Mouse (Mus musculus) CH12.LX (cell line): ENCODE data around the gene Taf11. TPM values are rescaled to one million over a fixed set of nuclear protein-coding genes. Genes with fewer than 3 reads are reported as not detected.

Experiments used
- DNase-seq: peaks from one replicate; pipeline ENCODE4 v3.0.0-alpha.2; 2013; ENCODE audit errors: extremely low read depth
- H3K27ac ChIP-seq: 2 replicates; pipeline ENCODE4 v1.5.1; 2012; ENCODE audit warnings: low read depth, mild to moderate bottlenecking, control low read depth, moderate library complexity; ENCODE audit not compliant: insufficient read depth
- H3K27me3 ChIP-seq: replicated peaks from 2 replicates; pipeline ENCODE3; 2012; ENCODE audit warnings: inconsistent platforms
- H3K36me3 ChIP-seq, 2 experiments: replicated peaks in 1 of 2; 2 replicates each; pipeline versions ENCODE3 to v1.6.1; 2012; ENCODE audit warnings: inconsistent platforms in 1 of 2, low read length in 1 of 2, mild to moderate bottlenecking in 1 of 2, mixed read lengths in 1 of 2, moderate library complexity in 1 of 2; ENCODE audit not compliant: control insufficient read depth in 1 of 2, insufficient read depth in 1 of 2
- H3K4me1 ChIP-seq, 2 experiments: 2 replicates each; pipeline ENCODE4 v1.6.1; 2012; ENCODE audit warnings: inconsistent platforms in 1 of 2, moderate library complexity in 1 of 2; ENCODE audit not compliant: insufficient read depth in 2 of 2, control insufficient read depth in 1 of 2
- H3K4me2 ChIP-seq: 2 replicates; pipeline ENCODE4 v1.6.1; 2012; ENCODE audit warnings: low read depth, mild to moderate bottlenecking, control low read depth; ENCODE audit not compliant: poor library complexity, insufficient read depth, severe bottlenecking
- H3K4me3 ChIP-seq, 3 experiments: fragments of 150-350 bp in 1 of 3; sonication (generic) in 1 of 3; replicated peaks in 1 of 3; 2 replicates each; pipeline versions ENCODE3 to v1.5.1; 2011 to 2012; ENCODE audit warnings: low read depth in 2 of 3, low read length in 2 of 3, mild to moderate bottlenecking in 2 of 3, moderate library complexity in 2 of 3, control low read depth in 1 of 3, improper control_type of control experiment in 1 of 3, inconsistent platforms in 1 of 3, mixed read lengths in 1 of 3; ENCODE audit not compliant: poor library complexity in 1 of 3
- H3K79me2 ChIP-seq: replicated peaks from 2 replicates; pipeline ENCODE4 v1.6.1; 2012; ENCODE audit warnings: mild to moderate bottlenecking, moderate library complexity; ENCODE audit not compliant: control insufficient read depth, poor library complexity, insufficient read depth, severe bottlenecking; ENCODE audit errors: extremely low read depth
- H3K9ac ChIP-seq: 2 replicates; pipeline ENCODE4 v1.6.1; 2012; ENCODE audit warnings: low read depth, mild to moderate bottlenecking, control low read depth, moderate library complexity; ENCODE audit not compliant: insufficient read depth
- H3K9me3 ChIP-seq: replicated peaks from 2 replicates; pipeline ENCODE3; 2012; ENCODE audit warnings: low read length, inconsistent platforms, mixed read lengths
- CHD2 ChIP-seq: IDR thresholded peaks from 2 replicates; pipeline ENCODE4 v1.6.1; 2011; ENCODE audit warnings: low read length, improper control_type of control experiment
- CTCF ChIP-seq, 2 experiments: IDR thresholded peaks in 1 of 2; conservative IDR thresholded peaks in 1 of 2; 2 replicates each; pipeline ENCODE4 v1.5.1; 2011 to 2012; ENCODE audit warnings: low read depth in 2 of 2, low read length in 2 of 2, improper control_type of control experiment in 1 of 2, inconsistent platforms in 1 of 2, mild to moderate bottlenecking in 1 of 2, moderate library complexity in 1 of 2
- E2F4 ChIP-seq: IDR thresholded peaks from 2 replicates; pipeline ENCODE4 v1.6.1; 2011; ENCODE audit warnings: low read depth, low read length, improper control_type of control experiment; ENCODE audit not compliant: insufficient replicate concordance
- ELF1 ChIP-seq: IDR thresholded peaks from 2 replicates; pipeline ENCODE4 v1.6.1; 2014; ENCODE audit warnings: low read depth, mild to moderate bottlenecking, inconsistent platforms, low read length, improper control_type of control experiment
- HCFC1 ChIP-seq: IDR thresholded peaks from 2 replicates; pipeline ENCODE4 v1.6.1; 2012; ENCODE audit warnings: low read depth, mild to moderate bottlenecking, inconsistent platforms, low read length, improper control_type of control experiment
- IRF4 ChIP-seq: IDR thresholded peaks from 2 replicates; pipeline ENCODE4 v1.6.1; 2014; ENCODE audit warnings: low read depth, mild to moderate bottlenecking, inconsistent platforms, low read length, improper control_type of control experiment
- KAT2A ChIP-seq: IDR thresholded peaks from 2 replicates; pipeline ENCODE4 v1.6.1; 2012; ENCODE audit warnings: low read length, improper control_type of control experiment, inconsistent platforms; ENCODE audit not compliant: insufficient replicate concordance
- MAFK ChIP-seq: IDR thresholded peaks from 2 replicates; pipeline ENCODE4 v1.6.1; 2011; ENCODE audit warnings: low read length, improper control_type of control experiment; ENCODE audit not compliant: insufficient replicate concordance
- MAX ChIP-seq: IDR thresholded peaks from 2 replicates; pipeline ENCODE4 v1.6.1; 2011; ENCODE audit warnings: low read length, improper control_type of control experiment
- MAZ ChIP-seq: IDR thresholded peaks from 2 replicates; pipeline ENCODE4 v1.6.1; 2012; ENCODE audit warnings: low read depth, mild to moderate bottlenecking, inconsistent platforms, low read length, improper control_type of control experiment, moderate library complexity
- MEF2A ChIP-seq: IDR thresholded peaks from 2 replicates; pipeline ENCODE4 v1.6.1; 2014; ENCODE audit warnings: low read depth, mild to moderate bottlenecking, inconsistent platforms, low read length, improper control_type of control experiment, borderline replicate concordance
- PAX5 ChIP-seq: IDR thresholded peaks from 2 replicates; pipeline ENCODE4 v1.6.1; 2012; ENCODE audit warnings: low read length, inconsistent platforms, mixed read lengths
- POLR2A ChIP-seq: IDR thresholded peaks from 2 replicates; pipeline ENCODE4 v1.6.1; 2011; ENCODE audit warnings: low read depth, mild to moderate bottlenecking, improper control_type of control experiment, low read length
- RAD21 ChIP-seq: IDR thresholded peaks from 2 replicates; pipeline ENCODE4 v1.6.1; 2011; ENCODE audit warnings: low read depth, mild to moderate bottlenecking, low read length, improper control_type of control experiment, moderate library complexity
- SMC3 ChIP-seq: IDR thresholded peaks from 2 replicates; pipeline ENCODE4 v1.6.1; 2011; ENCODE audit warnings: low read depth, low read length, improper control_type of control experiment
- TBP ChIP-seq: conservative IDR thresholded peaks from 2 replicates; pipeline ENCODE4 v1.6.1; 2011; ENCODE audit warnings: low read depth, low read length, improper control_type of control experiment
- TCF12 ChIP-seq: IDR thresholded peaks from 2 replicates; pipeline ENCODE4 v1.6.1; 2014; ENCODE audit warnings: low read depth, mild to moderate bottlenecking, inconsistent platforms, low read length, improper control_type of control experiment
- UBTF ChIP-seq: IDR thresholded peaks from 2 replicates; pipeline ENCODE4 v1.6.1; 2012; ENCODE audit warnings: low read depth, mild to moderate bottlenecking, inconsistent platforms, low read length, improper control_type of control experiment, moderate library complexity
- USF1 ChIP-seq: IDR thresholded peaks from 2 replicates; pipeline ENCODE4 v1.6.1; 2014; ENCODE audit warnings: low read depth, mild to moderate bottlenecking, inconsistent platforms, low read length, improper control_type of control experiment
- USF2 ChIP-seq: conservative IDR thresholded peaks from 2 replicates; pipeline ENCODE4 v1.6.1; 2011; ENCODE audit warnings: low read depth, low read length, improper control_type of control experiment
- ZKSCAN1 ChIP-seq: IDR thresholded peaks from 2 replicates; pipeline ENCODE4 v1.6.1; 2012; ENCODE audit warnings: low read depth, inconsistent platforms, low read length, improper control_type of control experiment, borderline replicate concordance
- dilution Hi-C: fragments of 300-500 bp; cut with MboI; formaldehyde crosslinking; loops from 2 replicates; pipeline ENCODE4 v1.14.3; 2020; ENCODE audit warnings: low sequenced_read_pairs; ENCODE audit not compliant: extremely low pct_unique_long_range_greater_than_20kb, extremely low pct_ligation_motif_present
- in situ Hi-C: fragments of 300-500 bp; cut with MboI; formaldehyde crosslinking; loops from 3 replicates; pipeline ENCODE4 v1.14.3; 2019; ENCODE audit warnings: low sequenced_read_pairs, low pct_ligation_motif_present, low pct_unique_long_range_greater_than_20kb, mixed read lengths
- polyA plus RNA-seq: library from polyadenylated mRNA; unstranded; fragments of >175 nt; gene quantifications from 2 replicates; pipeline ENCODE4 v1.2.1, GENCODE M21; 2012; ENCODE audit warnings: low read depth; ENCODE audit not compliant: insufficient read length
- total RNA-seq, 2 experiments: library from RNA; depleted of rRNA; stranded (reverse); fragments of 300-350 nt in 1 of 2; fragments of >200 nt in 1 of 2; gene quantifications; 2 replicates each; pipeline ENCODE4 v1.2.3; 2012 to 2014

Taf11 gene
- total and polyA plus RNA-seq, 3 experiments, result 36.9 to 70.9 (median 41.1) TPM

GRCm38 (mm10) chr17:27859131-27859530, 50.5 kb downstream of the Taf11 start:
- Histone ChIP-seq H3K36me3 (peaks cover 2 to 30% of the 10 kb centered on the region in 2 experiments), H3K4me3 (no peak overlapping the region), H3K4me1 (peaks cover 5 to 26% of the 10 kb centered on the region in 2 experiments), H3K27ac (no peak overlapping the region), H3K9ac (no peak overlapping the region), H3K4me2 (no peak overlapping the region), H3K79me2 (0 out of 2 replicates have a peak, but pooled peaks cover 12% of the 10 kb centered on the region), H3K9me3 (no peaks in the 10 kb centered on the region), H3K27me3 (no peaks in the 10 kb centered on the region)
- dilution Hi-C loops (no loop called here), in situ Hi-C loops (no loop called here)
- no peak for TF ChIP-seq RAD21
- TF ChIP-seq E2F4, result no peak
- no peak for TF ChIP-seq IRF4
- no peak for TF ChIP-seq HCFC1
- no peak for TF ChIP-seq MAZ
- TF ChIP-seq KAT2A, result no peak
- no peak for TF ChIP-seq CHD2
- TF ChIP-seq UBTF, result no peak
- TF ChIP-seq USF1, result no peak
- TF ChIP-seq MAFK, result no peak
- TF ChIP-seq USF2, result no peak
- TF ChIP-seq TBP, result no peak
- no peak for TF ChIP-seq POLR2A
- TF ChIP-seq MAX, result no peak
- no peak for TF ChIP-seq CTCF (conservative IDR thresholded peaks at IDR 0.05 in 1 of 2, IDR thresholded peaks at IDR 0.05 in 1 of 2; ENCODE audit: low read depth in 2 of 2, low read length in 2 of 2)
- TF ChIP-seq TCF12, result no peak
- TF ChIP-seq SMC3, result no peak
- DNase-seq, result no peak

- peak overlapping the region; percentile 82 for H3K9ac ChIP-seq
- H3K4me2 ChIP-seq, result peak overlapping the region; percentile 57
- no peak for TF ChIP-seq RAD21
- no peak for TF ChIP-seq ELF1
- TF ChIP-seq ZKSCAN1, result no peak
- no peak for TF ChIP-seq PAX5
- TF ChIP-seq MEF2A, result no peak
- TF ChIP-seq, all 38 proteins: peak for 0
- H3K27ac ChIP-seq, result no peak overlapping the region
- no peaks in the 10 kb centered on the region for H3K9me3 ChIP-seq
- 0 out of 2 replicates have a peak, but pooled peaks cover 12% of the 10 kb centered on the region for H3K79me2 ChIP-seq
- H3K36me3 ChIP-seq, result peaks cover 8 to 34% of the 10 kb centered on the region in 2 experiments
- peak overlapping the region; percentile 81 to 99 (median 90) for H3K4me3 ChIP-seq
- H3K27me3 ChIP-seq, result no peaks in the 10 kb centered on the region
- dilution Hi-C loops, result no loop called here
- in situ Hi-C loops, result no loop called here
- DNase-seq, result peak; percentile 9
- H3K4me1 ChIP-seq, result peaks cover 5 to 26% of the 10 kb centered on the region in 2 experiments
Measured at GRCm38 (mm10) chr17:27857649-27858475, 51.8 kb downstream of the Taf11 start.
